Mouse (Mus musculus) CH12.LX (cell line): ENCODE measurements around the gene Gcm1. TPM values are rescaled to one million over a fixed set of nuclear protein-coding genes. Genes with fewer than 3 reads are reported as not detected.

Experiments
- DNase-seq: peaks from one replicate; pipeline ENCODE4 v3.0.0-alpha.2; 2013; ENCODE audit errors: extremely low read depth
- H3K27ac ChIP-seq: 2 replicates; pipeline ENCODE4 v1.5.1; 2012; ENCODE audit warnings: low read depth, mild to moderate bottlenecking, control low read depth, moderate library complexity; ENCODE audit not compliant: insufficient read depth
- H3K27me3 ChIP-seq: replicated peaks from 2 replicates; pipeline ENCODE3; 2012; ENCODE audit warnings: inconsistent platforms
- H3K36me3 ChIP-seq, 2 experiments: replicated peaks in 1 of 2; 2 replicates each; pipeline versions ENCODE3 to v1.6.1; 2012; ENCODE audit warnings: inconsistent platforms in 1 of 2, low read length in 1 of 2, mild to moderate bottlenecking in 1 of 2, mixed read lengths in 1 of 2, moderate library complexity in 1 of 2; ENCODE audit not compliant: control insufficient read depth in 1 of 2, insufficient read depth in 1 of 2
- H3K4me1 ChIP-seq, 2 experiments: 2 replicates each; pipeline ENCODE4 v1.6.1; 2012; ENCODE audit warnings: inconsistent platforms in 1 of 2, moderate library complexity in 1 of 2; ENCODE audit not compliant: insufficient read depth in 2 of 2, control insufficient read depth in 1 of 2
- H3K4me2 ChIP-seq: 2 replicates; pipeline ENCODE4 v1.6.1; 2012; ENCODE audit warnings: low read depth, mild to moderate bottlenecking, control low read depth; ENCODE audit not compliant: poor library complexity, insufficient read depth, severe bottlenecking
- H3K4me3 ChIP-seq, 3 experiments: fragments of 150-350 bp in 1 of 3; sonication (generic) in 1 of 3; replicated peaks in 1 of 3; 2 replicates each; pipeline versions ENCODE3 to v1.5.1; 2011 to 2012; ENCODE audit warnings: low read depth in 2 of 3, low read length in 2 of 3, mild to moderate bottlenecking in 2 of 3, moderate library complexity in 2 of 3, control low read depth in 1 of 3, improper control_type of control experiment in 1 of 3, inconsistent platforms in 1 of 3, mixed read lengths in 1 of 3; ENCODE audit not compliant: poor library complexity in 1 of 3
- H3K79me2 ChIP-seq: replicated peaks from 2 replicates; pipeline ENCODE4 v1.6.1; 2012; ENCODE audit warnings: mild to moderate bottlenecking, moderate library complexity; ENCODE audit not compliant: control insufficient read depth, poor library complexity, insufficient read depth, severe bottlenecking; ENCODE audit errors: extremely low read depth
- H3K9ac ChIP-seq: 2 replicates; pipeline ENCODE4 v1.6.1; 2012; ENCODE audit warnings: low read depth, mild to moderate bottlenecking, control low read depth, moderate library complexity; ENCODE audit not compliant: insufficient read depth
- H3K9me3 ChIP-seq: replicated peaks from 2 replicates; pipeline ENCODE3; 2012; ENCODE audit warnings: low read length, inconsistent platforms, mixed read lengths
- CHD2 ChIP-seq: IDR thresholded peaks from 2 replicates; pipeline ENCODE4 v1.6.1; 2011; ENCODE audit warnings: low read length, improper control_type of control experiment
- E2F4 ChIP-seq: IDR thresholded peaks from 2 replicates; pipeline ENCODE4 v1.6.1; 2011; ENCODE audit warnings: low read depth, low read length, improper control_type of control experiment; ENCODE audit not compliant: insufficient replicate concordance
- ELF1 ChIP-seq: IDR thresholded peaks from 2 replicates; pipeline ENCODE4 v1.6.1; 2014; ENCODE audit warnings: low read depth, mild to moderate bottlenecking, inconsistent platforms, low read length, improper control_type of control experiment
- EP300 ChIP-seq: IDR thresholded peaks from 2 replicates; pipeline ENCODE4 v1.6.1; 2011; ENCODE audit warnings: low read length, improper control_type of control experiment
- GABPA ChIP-seq: IDR thresholded peaks from 2 replicates; pipeline ENCODE4 v1.6.1; 2012; ENCODE audit warnings: low read depth, low read length, improper control_type of control experiment, inconsistent platforms; ENCODE audit not compliant: insufficient replicate concordance
- JUN ChIP-seq: IDR thresholded peaks from 2 replicates; pipeline ENCODE4 v1.6.1; 2011; ENCODE audit warnings: low read depth, mild to moderate bottlenecking, low read length, improper control_type of control experiment, moderate library complexity; ENCODE audit not compliant: insufficient read depth
- MAX ChIP-seq: IDR thresholded peaks from 2 replicates; pipeline ENCODE4 v1.6.1; 2011; ENCODE audit warnings: low read length, improper control_type of control experiment
- MAZ ChIP-seq: IDR thresholded peaks from 2 replicates; pipeline ENCODE4 v1.6.1; 2012; ENCODE audit warnings: low read depth, mild to moderate bottlenecking, inconsistent platforms, low read length, improper control_type of control experiment, moderate library complexity
- MYC ChIP-seq: IDR thresholded peaks from 2 replicates; pipeline ENCODE4 v1.6.1; 2011; ENCODE audit warnings: low read depth, mild to moderate bottlenecking, improper control_type of control experiment, low read length
- NELFE ChIP-seq: IDR thresholded peaks from 2 replicates; pipeline ENCODE4 v1.6.1; 2011; ENCODE audit warnings: low read depth, low read length, improper control_type of control experiment
- PAX5 ChIP-seq: IDR thresholded peaks from 2 replicates; pipeline ENCODE4 v1.6.1; 2012; ENCODE audit warnings: low read length, inconsistent platforms, mixed read lengths
- RAD21 ChIP-seq: IDR thresholded peaks from 2 replicates; pipeline ENCODE4 v1.6.1; 2011; ENCODE audit warnings: low read depth, mild to moderate bottlenecking, low read length, improper control_type of control experiment, moderate library complexity
- RCOR1 ChIP-seq: conservative IDR thresholded peaks from 2 replicates; pipeline ENCODE4 v1.6.1; 2012; ENCODE audit warnings: low read depth, mild to moderate bottlenecking, inconsistent platforms, low read length, improper control_type of control experiment
- SMC3 ChIP-seq: IDR thresholded peaks from 2 replicates; pipeline ENCODE4 v1.6.1; 2011; ENCODE audit warnings: low read depth, low read length, improper control_type of control experiment
- TCF12 ChIP-seq: IDR thresholded peaks from 2 replicates; pipeline ENCODE4 v1.6.1; 2014; ENCODE audit warnings: low read depth, mild to moderate bottlenecking, inconsistent platforms, low read length, improper control_type of control experiment
- USF1 ChIP-seq: IDR thresholded peaks from 2 replicates; pipeline ENCODE4 v1.6.1; 2014; ENCODE audit warnings: low read depth, mild to moderate bottlenecking, inconsistent platforms, low read length, improper control_type of control experiment
- USF2 ChIP-seq: conservative IDR thresholded peaks from 2 replicates; pipeline ENCODE4 v1.6.1; 2011; ENCODE audit warnings: low read depth, low read length, improper control_type of control experiment
- ZKSCAN1 ChIP-seq: IDR thresholded peaks from 2 replicates; pipeline ENCODE4 v1.6.1; 2012; ENCODE audit warnings: low read depth, inconsistent platforms, low read length, improper control_type of control experiment, borderline replicate concordance
- ZMIZ1 ChIP-seq: IDR thresholded peaks from 2 replicates; pipeline ENCODE4 v1.6.1; 2012; ENCODE audit warnings: low read depth, mild to moderate bottlenecking, inconsistent platforms, low read length, improper control_type of control experiment
- dilution Hi-C: fragments of 300-500 bp; cut with MboI; formaldehyde crosslinking; loops from 2 replicates; pipeline ENCODE4 v1.14.3; 2020; ENCODE audit warnings: low sequenced_read_pairs; ENCODE audit not compliant: extremely low pct_unique_long_range_greater_than_20kb, extremely low pct_ligation_motif_present
- in situ Hi-C: fragments of 300-500 bp; cut with MboI; formaldehyde crosslinking; loops from 3 replicates; pipeline ENCODE4 v1.14.3; 2019; ENCODE audit warnings: low sequenced_read_pairs, low pct_ligation_motif_present, low pct_unique_long_range_greater_than_20kb, mixed read lengths
- polyA plus RNA-seq: library from polyadenylated mRNA; unstranded; fragments of >175 nt; gene quantifications from 2 replicates; pipeline ENCODE4 v1.2.1, GENCODE M21; 2012; ENCODE audit warnings: low read depth; ENCODE audit not compliant: insufficient read length
- total RNA-seq, 2 experiments: library from RNA; depleted of rRNA; stranded (reverse); fragments of 300-350 nt in 1 of 2; fragments of >200 nt in 1 of 2; gene quantifications; 2 replicates each; pipeline ENCODE4 v1.2.3; 2012 to 2014

Gene Gcm1
- total and polyA plus RNA-seq, 3 experiments, result not detected

- Histone ChIP-seq H3K27me3 (no peaks in the 10 kb centered on the region), H3K4me1 (peaks cover 4 to 24% of the 10 kb centered on the region in 2 experiments), H3K4me3 (no peak overlapping the region), H3K4me2 (no peak overlapping the region), H3K79me2 (no peaks in the 10 kb centered on the region), H3K9me3 (no peaks in the 10 kb centered on the region), H3K9ac (no peak overlapping the region), H3K36me3 (no peaks in the 10 kb centered on the region), H3K27ac (no peak overlapping the region)
- dilution Hi-C loops (no loop called here), in situ Hi-C loops (no loop called here)
- no peak for TF ChIP-seq MAZ
- TF ChIP-seq RCOR1, result no peak
- TF ChIP-seq RAD21, result no peak
- TF ChIP-seq E2F4, result no peak
- no peak for TF ChIP-seq SMC3
- no peak for TF ChIP-seq PAX5
- no peak for TF ChIP-seq JUN
- TF ChIP-seq NELFE, result no peak
- TF ChIP-seq ZKSCAN1, result no peak
- no peak for TF ChIP-seq USF1
- TF ChIP-seq TCF12, result no peak
- no peak for TF ChIP-seq ELF1
- TF ChIP-seq MAX, result no peak
- no peak for TF ChIP-seq USF2
- no peak for TF ChIP-seq MYC
- no peak for TF ChIP-seq CHD2
- TF ChIP-seq GABPA, result no peak
- no peak for DNase-seq
These were observed 1.2 kb upstream of the Gcm1 start for GRCm38 (mm10) chr9:78050452-78050970.

GRCm38 (mm10) chr9:78053821-78054220 lies 2.1 kb downstream of the Gcm1 start:
- Histone ChIP-seq H3K4me1 (peaks cover 4 to 24% of the 10 kb centered on the region in 2 experiments), H3K9me3 (no peaks in the 10 kb centered on the region), H3K27ac (peak overlapping the region; percentile 5), H3K36me3 (no peaks in the 10 kb centered on the region), H3K9ac (no peak overlapping the region), H3K4me2 (no peak overlapping the region), H3K4me3 (no peak overlapping the region), H3K79me2 (no peaks in the 10 kb centered on the region), H3K27me3 (no peaks in the 10 kb centered on the region)
- in situ Hi-C loops, result no loop called here
- DNase-seq, result peak; percentile 16
- TF ChIP-seq ZMIZ1 (peak; percentile 54; the same call in 1 of the 2 replicates), MAZ (no peak), EP300 (no peak)
- dilution Hi-C loops, result no loop called here
